Mouse (Mus musculus) lung, adult 2 months (tissue): ENCODE measurements around the gene Cldn15. TPM values are rescaled to one million over a fixed set of nuclear protein-coding genes. Genes with fewer than 3 reads are reported as not detected.

Experiments used
- DNase-seq: peaks from one replicate; pipeline ENCODE4 v3.0.0; 2022
- H3K4me1 ChIP-seq: fragments of 200-500 bp; 2 replicates; pipeline ENCODE4 v1.6.1; 2011; ENCODE audit warnings: low read length; ENCODE audit not compliant: control insufficient read depth, insufficient read depth
- H3K4me3 ChIP-seq: fragments of 200-500 bp; replicated peaks from 2 replicates; pipeline ENCODE3; 2011; ENCODE audit warnings: low read depth, mild to moderate bottlenecking, control low read depth, low read length; ENCODE audit errors: extremely low read depth
- CTCF ChIP-seq: fragments of 200-500 bp; IDR thresholded peaks from 2 replicates; pipeline ENCODE4 v1.5.1; 2011; ENCODE audit warnings: mild to moderate bottlenecking, low read length, control low read depth; ENCODE audit not compliant: insufficient read depth
- POLR2A ChIP-seq: fragments of 200-500 bp; IDR thresholded peaks from 2 replicates; pipeline ENCODE4 v1.6.1; 2011; ENCODE audit warnings: low read depth, mild to moderate bottlenecking, control low read depth, low read length, borderline replicate concordance; ENCODE audit errors: extremely low read depth
- WGBS: fragments of 180-500 bp; shearing (Covaris S2); methylation state at CpG from one replicate; pipeline ENCODE4 v1.1.7; 2018; 5-methylcytosine and 5-hydroxymethylcytosine counted together
- polyA plus RNA-seq: library from polyadenylated mRNA; depleted of rRNA; stranded (reverse); fragments of >200 nt; gene quantifications from 2 replicates; pipeline ENCODE4 v1.2.3, GENCODE M21; 2012; rRNA removed

Gene Cldn15
- polyA plus RNA-seq, result 20.6 and 27.6 TPM in 2 replicates

DNA sequence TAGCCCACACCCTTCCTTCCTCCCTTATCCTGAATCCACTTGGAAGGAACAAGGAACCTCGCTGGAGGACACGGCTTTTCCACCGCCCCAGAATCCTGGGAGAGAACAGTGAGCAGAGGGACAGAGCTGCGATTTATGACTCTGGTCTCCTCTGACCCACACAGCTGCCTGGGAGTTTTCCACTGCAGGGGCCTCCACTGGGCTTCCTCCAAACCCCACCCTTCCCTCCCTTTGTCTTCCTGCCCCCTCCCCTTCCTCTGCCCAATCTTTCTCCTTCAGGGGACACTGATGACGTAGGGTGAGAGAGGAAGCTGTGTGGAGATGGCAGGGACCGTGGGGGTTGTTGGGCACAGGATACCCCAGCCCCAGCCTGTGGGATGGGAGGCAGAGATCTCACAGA, at the start of gene Cldn15:
Gene Cldn15 (plus strand): TSS at position 286 of the 400 bp plus-strand sequence.
- H3K4me3 ChIP-seq, result no peak within 1 kb of the TSS
- WGBS, result 20% methylated on average over 6 of the region's 6 CpGs

DNA sequence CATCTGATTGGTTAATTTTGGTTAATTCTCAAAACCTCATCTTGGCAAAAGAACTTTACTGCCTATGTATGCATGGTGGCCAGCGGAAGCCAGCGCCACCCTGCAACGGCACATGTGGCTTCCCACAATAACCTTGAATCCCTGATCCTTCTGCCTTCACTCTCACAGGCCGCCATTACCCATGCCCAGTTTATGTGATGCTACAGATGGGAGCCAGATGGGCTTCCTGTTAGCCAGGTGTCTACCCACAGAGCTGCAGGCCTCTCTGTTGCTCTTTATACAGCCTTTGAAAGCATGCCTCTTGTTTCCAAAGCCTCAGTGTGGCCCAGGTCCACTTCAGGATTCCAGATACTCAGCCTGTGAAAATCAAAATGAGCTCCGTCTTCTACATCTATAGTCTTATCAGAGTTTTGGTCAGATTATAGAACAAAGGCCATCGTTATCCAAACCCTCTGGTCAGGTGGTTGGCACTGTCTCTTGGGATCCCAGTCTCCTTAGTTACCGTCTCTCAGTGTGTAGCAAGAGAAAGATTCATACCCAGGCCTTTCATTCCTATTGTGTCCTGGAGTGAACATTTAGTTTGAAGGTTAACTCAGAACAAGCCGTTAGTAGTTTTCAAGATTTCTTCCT, 48.7 kb upstream of the Cldn15 start:
- TF ChIP-seq POLR2A (no peak), CTCF (no peak)
- DNase-seq, result no peak
- WGBS, result 95% methylated on average over 8 of the region's 8 CpGs
- no peaks in the 10 kb centered on the region for H3K4me1 ChIP-seq
- no peak overlapping the region for H3K4me3 ChIP-seq

More for the DNA sequence above, at the start of gene Cldn15:
- no peak for DNase-seq
- TF ChIP-seq CTCF, result no peak
- TF ChIP-seq POLR2A, result 0 out of 2 replicates have a peak, but pooled peaks have one; percentile 34
- peaks cover 15% of the 10 kb centered on the region for H3K4me1 ChIP-seq

DNA sequence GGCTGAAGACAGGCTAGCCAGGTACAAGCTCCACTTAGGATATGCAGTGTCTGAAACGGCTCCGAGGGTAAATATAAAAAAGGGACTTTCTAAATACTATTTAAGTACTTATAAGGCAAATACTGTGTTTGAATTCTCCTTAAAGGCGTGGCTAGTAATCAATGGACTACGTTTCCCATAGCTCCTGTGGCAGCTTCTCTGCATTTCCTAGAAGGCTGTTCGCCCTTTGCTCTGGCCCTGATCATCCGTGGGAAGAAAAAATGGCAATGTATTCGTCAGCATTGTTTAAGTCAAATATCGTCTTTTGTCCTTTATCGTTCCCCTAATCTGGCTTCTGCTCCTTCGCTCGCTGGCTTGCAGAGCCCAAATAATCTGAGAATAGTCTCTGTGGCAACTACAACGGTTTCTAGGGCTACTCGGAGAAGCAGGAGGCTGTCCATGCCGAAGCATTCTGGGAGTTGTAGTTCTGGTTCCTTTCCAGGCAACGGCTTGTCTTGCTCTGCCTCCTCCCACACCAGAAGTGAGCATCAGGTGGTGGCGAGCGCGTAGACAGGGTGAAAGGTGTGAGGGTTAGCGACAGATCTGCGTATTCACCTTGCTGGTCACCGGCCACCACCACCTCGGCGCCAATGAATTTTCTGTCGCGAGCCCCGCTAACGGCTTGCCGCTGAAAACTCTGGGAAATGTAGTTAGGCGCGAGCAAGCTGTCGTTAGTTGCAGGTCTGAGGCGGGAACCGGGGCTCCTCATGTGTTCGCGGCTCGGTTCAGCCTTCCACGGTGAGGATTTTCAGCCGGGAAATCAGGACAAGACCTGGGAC, 47.6 kb upstream of the Cldn15 start:
- Histone ChIP-seq H3K4me1 (no peaks in the 10 kb centered on the region), H3K4me3 (peak overlapping the region; percentile 74)
- TF ChIP-seq POLR2A (peak; percentile 40; the same call in 1 of the 2 replicates), CTCF (no peak)
- peak; percentile 80 for DNase-seq
- WGBS, result 2% methylated on average over 38 of the region's 38 CpGs

DNA sequence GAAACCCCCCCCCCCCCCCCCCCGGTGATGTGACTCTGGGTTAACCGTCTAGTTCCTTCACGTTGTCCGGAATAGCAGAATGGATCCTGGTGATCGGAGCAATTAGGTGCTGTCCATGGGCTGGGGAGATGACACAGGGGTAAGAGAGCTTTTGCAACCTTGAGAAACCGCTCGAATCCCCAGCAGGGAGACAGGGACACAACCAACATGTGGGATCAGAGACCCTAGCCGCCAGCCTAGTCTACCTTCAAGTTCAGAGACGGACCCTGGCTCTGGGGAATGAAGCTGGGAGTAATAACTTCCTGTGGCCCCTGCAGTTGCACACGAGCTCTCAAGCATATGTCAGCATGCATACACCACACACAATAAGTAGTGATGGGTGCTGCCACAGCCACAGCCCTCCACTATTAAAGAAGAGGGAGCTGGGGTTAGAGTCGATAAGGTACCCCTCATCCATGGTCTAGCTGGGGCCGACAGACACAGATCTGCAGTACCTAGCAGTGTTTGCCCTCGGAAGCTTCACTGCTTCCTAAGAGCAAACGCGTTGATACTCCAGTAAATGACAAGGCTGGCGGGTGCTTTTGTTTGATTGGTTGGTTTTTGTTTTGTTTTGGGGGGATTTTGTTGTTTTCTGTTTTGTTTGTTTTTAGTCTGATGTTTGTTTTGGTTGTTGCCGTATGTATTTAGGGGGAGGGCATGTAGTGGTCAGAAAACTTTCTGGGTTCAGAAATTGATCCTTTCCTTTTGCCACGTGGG, 46.7 kb upstream of the Cldn15 start:
- TF ChIP-seq CTCF, result no peak
- TF ChIP-seq POLR2A, result no peak
- WGBS, result 17% methylated on average over 17 of the region's 18 CpGs
- no peak for DNase-seq
- no peak overlapping the region for H3K4me3 ChIP-seq
- H3K4me1 ChIP-seq, result no peaks in the 10 kb centered on the region

DNA sequence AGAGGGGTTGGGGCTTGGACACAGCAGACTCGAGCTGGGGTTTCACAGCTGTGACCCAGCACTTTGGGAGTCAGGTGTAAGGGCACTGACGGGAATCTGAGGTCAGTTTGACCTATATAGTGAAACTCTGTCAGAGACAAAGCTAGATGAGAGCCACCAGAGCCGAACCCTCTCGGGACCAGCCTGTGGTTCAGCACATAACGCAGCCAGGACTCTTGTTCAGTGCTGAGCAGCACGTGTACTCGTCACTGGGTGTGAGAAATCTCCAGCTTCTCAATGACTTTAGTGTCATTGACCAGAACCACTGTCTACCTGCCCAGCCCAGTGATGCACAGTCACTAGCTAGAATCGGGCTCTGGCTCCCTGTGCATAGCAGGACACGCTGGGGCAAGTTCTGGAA, 43.6 kb upstream of the Cldn15 start:
- Histone ChIP-seq H3K4me1 (no peaks in the 10 kb centered on the region), H3K4me3 (no peak overlapping the region)
- 86% methylated on average over 9 of the region's 9 CpGs for WGBS
- TF ChIP-seq POLR2A (no peak), CTCF (no peak)
- DNase-seq, result no peak

DNA sequence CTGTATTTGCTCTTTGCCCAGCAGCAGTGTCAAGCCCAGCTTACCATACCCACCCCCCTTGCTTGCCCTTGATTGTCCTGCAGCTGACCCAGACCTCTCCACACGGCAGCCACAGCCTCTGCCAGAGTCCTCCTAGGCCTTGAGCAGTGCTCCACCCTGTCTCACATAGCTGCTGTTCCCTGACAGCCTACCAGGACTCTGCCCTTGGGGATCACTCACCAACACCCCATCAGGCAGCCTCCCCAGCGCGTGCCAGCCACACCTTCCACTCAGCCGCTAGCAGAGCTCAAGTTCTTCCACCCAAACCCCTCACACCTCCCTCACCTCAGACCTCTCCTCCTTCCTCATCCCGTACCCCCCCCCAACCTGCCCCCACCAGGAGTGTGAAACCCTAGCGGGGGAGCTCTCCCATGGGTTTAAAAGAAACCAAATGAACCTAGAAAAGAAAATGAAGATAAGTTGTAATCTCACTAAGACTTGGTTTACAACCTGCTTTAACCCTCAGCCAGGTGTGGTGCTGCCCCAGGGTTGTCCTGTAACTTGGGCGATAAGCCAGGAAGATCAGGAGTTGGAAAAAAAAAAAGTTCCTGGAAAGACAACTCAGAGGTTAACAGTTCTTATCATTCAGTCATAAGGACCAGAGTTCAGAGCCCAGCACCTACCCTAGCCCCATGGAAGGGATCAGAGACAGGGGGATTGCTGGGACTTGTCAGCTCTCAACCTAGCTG, 42.5 kb upstream of the Cldn15 start:
- WGBS, result 45% methylated on average over 7 of the region's 7 CpGs
- no peak overlapping the region for H3K4me3 ChIP-seq
- TF ChIP-seq POLR2A (no peak), CTCF (no peak)
- no peaks in the 10 kb centered on the region for H3K4me1 ChIP-seq
- DNase-seq, result no peak

DNA sequence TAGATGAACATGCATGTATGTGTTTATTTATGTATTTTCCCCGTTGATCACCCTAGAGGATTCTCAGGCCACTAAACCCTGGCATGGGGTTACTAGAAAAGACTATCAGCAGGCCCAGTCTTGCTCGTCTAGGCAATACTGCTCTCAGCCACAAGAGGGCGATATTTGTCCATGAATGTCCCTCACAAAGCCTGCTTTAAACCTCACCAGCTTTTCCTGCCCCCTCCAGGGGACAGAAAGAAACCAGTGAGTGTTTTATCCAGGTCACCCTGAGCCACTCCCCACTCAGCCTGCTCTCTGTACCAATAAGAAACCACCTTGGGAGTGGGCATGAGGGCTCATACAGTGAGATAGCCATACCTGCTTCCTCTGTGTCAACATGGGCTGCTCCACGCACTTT, 37.3 kb upstream of the Cldn15 start:
- 18% methylated on average over 4 of the region's 4 CpGs for WGBS
- peak; percentile 81 for DNase-seq
- Histone ChIP-seq H3K4me3 (no peak overlapping the region), H3K4me1 (no peaks in the 10 kb centered on the region)
- TF ChIP-seq POLR2A (no peak), CTCF (peak; percentile 62)

DNA sequence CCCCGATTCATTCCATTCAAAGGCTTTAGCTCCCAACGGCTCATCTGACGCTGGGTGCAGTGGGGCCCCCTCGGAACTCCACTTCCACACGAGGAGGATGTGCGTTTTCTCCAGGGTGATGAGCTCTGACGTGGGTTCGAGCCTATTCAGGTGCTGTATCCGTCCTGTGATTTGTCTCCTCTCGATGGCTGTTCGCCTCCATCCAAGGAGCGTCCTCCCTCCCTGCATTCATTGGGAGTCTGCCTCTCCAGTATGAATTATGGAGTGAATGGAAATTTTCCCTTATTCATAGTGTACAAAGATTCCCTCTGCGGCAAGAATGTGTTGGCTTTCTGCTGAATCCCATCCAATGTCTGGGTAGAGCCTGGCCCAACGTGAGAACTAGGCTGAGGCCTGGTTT, 34.5 kb upstream of the Cldn15 start:
- no peaks in the 10 kb centered on the region for H3K4me1 ChIP-seq
- no peak for DNase-seq
- H3K4me3 ChIP-seq, result no peak overlapping the region
- TF ChIP-seq CTCF (no peak), POLR2A (no peak)
- WGBS, result 84% methylated on average over 14 of the region's 14 CpGs

DNA sequence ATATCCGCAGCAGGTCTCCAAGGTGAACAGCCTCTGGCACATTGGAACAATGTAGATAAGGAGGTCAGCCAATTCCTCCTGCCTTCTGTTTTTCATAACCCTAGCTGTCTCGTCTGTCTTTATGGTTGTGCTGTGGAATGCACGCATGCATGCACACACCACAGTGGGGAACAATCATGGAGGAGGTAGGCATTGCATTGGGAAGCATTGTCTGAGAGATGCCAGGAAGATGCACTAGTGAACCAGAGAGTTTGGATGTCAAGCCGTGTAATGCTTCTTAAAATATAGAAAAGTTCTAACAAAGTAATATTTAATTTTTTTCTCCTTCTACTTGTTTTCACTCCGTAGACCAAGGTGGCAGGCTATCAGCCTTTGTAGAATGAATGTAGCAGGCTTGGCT, 33.5 kb upstream of the Cldn15 start:
- no peak for TF ChIP-seq CTCF
- no peak for TF ChIP-seq POLR2A
- WGBS, result 80% methylated on average over 5 of the region's 5 CpGs
- Histone ChIP-seq H3K4me1 (no peaks in the 10 kb centered on the region), H3K4me3 (no peak overlapping the region)
- no peak for DNase-seq
